Mouse (Mus musculus) cerebellum, adult 11-12 months (tissue): Measurements from ENCODE around the gene Shisa8.
A peak's percentile ranks its signal among the peaks of the same experiment; 100 is the strongest.

Source experiments
- DNase-seq: peaks from one replicate; pipeline ENCODE4 v3.0.0; 2022

Shisa8 gene

DNA sequence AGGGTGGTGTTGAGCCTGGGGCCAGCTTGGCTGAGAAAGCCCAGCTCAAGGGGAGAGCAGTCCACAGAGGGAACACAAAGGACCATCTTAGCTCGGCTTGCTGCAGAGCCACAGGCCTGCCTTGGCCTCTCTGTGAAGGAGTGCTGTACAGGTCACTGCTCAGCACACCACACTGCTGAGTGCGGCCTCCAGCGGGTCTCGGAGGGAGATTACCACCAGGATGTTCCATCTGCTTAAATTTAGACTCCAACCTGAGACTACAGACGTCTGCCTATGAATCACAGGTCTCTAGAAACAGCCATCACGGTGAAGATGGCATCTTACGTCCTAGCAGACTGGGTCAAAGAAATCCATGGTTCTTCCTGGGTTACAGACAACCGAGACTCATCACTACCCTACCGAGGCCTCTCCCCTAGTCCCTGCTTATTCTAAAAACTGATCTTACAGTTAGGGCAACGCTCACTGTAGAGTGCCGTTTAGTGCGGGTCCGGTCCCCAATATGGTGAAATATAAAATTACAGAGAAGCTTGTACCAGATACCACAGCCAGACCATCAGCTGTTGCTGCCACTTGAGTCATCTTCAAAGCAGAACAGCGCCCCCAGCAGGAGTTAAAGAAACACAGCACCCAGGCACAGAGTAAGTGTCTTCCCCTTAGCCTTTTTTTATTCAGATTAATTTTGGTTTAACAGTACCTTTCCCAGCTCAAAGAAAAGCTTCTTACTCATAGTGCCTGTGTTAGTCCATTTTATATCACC is 8.7 kb upstream of the Shisa8 start:
- DNase-seq, result no peak

DNA sequence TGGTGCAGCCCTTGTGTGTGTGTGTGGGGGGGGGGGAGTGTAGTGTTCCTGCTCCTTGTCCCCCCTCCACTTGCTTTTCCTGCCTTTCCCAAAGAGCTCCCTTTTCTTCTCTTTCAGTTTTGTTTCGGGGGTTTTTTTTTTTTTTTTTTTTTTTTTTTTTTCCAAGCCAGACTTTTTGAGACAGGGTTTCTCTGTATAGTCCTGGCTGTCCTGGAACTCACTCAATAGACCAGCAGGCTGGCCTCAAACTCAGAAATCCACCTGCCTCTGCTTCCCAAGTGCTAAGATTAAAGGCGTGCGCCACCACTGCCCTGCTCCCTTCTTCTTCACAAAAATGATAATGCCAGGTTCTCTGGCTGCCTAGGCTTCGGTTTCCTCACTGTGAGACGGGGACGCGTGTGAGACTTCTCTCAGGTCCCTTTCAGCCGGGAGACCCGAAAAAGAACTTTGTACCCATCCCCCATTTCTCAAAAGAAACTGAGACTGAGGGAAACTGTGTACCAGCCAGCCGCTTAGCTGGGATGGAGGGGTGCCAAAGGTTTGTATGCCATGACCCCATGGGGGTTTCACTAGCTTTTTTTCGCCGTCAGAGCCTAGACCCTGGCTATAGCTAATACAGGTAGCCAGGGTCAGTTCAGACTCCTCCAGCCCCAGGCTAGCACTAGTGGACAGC is 7.5 kb upstream of the Shisa8 start:
- DNase-seq, result no peak

DNA sequence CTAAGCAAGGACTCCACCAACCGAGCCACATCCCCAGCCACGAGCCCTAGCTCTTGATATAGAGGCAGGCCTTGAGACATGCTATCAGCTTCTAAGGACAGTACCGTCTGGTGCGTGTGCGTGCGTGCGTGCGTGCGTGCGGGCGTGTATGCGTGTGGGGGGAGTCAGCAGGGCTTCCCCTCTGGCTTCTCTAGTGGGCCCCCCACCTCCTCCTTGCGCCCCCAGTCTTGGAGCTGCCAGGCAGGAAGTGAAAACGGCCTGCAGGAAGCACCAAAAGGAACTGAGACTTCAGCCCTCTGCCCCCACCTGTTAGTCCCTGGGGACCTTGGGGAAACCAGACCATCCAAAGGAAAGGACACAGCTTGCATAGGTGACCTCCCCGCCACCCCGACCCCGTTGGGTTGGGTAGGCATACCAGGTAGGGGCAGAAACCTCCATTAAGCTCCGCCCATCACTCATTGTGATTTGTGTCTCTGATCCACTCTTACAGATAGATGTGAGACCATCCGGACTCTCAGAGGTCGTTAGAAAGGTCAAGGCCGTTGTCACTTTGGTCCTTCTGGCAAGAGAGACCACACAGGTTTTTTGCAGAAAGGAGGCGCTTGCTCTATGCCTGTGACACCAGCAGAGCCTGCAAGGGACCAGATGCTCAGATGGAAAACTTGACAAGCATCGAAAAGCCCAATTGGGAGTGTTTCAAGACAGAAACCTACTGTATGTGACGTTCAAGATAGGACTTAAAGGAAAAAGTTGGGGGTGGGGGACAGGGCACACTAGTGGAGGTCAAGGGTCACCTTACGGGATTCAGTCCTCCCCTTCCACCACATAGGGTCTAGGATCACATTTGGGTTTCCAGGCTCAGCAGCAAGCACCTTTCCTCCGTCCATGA is 6.4 kb upstream of the Shisa8 start:
- no peak for DNase-seq

DNA sequence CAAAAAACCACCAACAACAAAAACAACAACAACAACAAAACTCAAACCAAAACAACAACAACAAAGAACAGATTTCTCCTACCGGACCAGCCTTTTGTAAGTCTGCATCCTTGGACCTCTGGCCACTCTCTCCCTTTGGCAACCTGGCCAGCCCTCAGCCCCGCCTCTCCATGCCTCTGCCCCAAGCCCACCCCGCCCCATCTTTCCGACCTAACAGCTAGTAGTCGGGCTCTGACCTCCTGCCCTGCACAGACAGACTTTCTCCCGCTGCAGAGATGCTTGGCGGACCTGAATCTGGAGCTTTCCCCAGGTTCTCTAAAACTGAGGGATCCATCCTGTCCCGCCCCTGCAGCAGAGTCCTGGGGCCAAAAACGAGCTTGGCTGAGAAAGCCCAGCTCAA is 5.4 kb upstream of the Shisa8 start:
- no peak for DNase-seq

DNA sequence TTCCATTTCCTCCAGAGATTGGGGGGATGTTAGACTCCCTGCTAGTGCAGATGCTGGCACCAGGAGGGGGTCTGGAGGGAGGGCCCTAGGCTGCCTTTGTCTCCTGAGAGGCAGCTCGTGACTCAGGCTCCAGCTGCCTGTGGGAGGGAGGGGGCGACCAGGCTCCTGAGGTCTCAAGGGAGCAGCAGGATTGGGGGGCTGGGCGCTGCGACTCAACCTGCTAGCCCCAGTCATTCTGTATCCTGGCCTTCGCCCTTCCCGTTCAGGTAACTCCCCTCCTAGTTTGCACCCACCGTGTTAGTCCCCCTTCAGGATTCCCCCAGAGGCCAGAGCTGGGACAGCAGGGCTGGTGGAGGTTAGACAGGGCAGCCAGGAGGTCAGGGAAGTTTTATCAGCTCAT is 4.4 kb upstream of the Shisa8 start:
- DNase-seq, result peak; percentile 61

DNA sequence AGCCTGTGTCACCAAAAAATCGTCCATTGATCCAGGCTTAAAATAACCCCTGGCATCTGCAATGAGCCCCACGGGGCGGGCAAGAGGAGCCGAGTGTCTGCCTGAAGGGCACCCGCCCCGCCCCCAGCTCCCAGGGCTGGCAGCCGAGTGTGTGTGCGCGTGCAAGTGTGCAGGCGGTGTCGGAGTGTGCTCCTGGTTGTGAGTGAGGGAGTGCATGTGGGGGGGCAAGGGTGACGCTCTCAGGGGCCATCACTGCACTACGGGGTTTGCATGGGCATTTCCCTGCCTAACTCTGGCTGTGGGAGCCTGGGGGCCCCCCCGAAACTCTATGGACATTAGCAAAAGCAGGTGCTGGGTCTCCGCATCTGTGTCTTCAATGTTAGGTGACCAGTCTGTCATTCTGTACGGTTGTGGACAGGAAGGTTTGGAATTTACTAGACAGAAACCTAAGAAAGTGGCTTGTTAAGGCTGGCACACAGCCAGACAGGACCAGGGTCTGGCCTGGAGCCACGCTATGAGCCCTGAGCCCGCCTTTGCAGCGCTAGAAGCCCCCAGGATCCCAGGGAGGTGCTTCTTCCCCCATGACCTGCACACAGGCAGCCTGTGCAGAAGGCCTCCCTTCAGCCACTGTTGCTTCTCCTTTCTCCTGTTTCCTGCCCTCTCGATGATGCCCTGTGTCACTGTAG is 3.7 kb upstream of the Shisa8 start:
- DNase-seq, result peak; percentile 73

DNA sequence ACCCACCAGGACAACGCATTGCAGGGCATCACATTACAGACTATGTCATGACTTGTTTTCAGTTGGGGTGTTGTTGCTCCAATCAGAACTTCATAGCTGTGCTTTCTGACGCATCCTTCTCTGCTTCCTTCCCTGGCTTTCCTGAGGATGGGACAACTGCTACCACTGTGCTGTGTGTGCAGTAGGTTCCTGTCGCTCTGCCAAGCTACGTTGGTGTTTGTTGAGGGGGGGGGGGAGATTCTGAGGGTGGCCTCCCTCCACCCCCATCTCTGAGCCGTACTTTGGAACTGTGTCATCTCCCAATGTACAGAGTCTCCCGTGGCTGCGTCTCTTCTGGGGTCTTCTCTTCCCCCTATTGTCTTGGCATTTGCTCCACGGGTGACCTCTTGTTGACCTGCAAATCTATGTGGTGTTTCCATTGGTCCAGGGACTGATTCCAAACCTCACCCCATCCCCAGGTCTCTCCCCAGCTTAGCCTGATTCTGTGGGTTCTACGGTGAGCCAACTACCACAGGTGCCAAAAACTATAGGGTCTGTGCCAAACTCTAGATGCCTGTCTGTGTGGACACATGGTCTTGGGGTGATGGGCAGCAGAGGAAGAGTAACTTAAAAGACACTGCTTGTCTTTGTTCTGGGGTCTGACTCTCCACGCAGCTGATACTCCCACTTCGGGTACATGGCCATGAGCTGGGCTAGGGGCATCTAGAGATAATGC is 2.9 kb upstream of the Shisa8 start:
- DNase-seq, result peak; percentile 84

DNA sequence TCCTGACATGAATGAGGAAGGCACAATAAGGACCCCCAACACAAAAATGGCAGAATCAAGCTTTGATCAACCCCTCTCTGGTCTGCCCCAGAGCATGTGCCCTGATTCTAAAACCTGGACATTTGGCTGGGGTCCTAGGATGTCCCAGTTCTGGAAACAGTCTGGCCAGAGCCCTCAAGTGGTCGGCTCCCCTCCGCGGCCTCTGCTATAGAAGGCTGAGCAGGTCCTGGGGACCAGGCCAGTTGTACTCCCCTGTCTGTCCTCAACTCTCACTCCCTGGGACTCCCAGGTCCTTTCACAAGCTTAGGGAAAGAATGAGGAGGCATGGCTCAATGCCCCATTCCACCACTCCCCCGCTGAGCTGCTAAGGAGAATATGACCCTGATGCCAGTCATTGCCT is 607 bp upstream of the Shisa8 start:
- DNase-seq, result peak; percentile 71

DNA sequence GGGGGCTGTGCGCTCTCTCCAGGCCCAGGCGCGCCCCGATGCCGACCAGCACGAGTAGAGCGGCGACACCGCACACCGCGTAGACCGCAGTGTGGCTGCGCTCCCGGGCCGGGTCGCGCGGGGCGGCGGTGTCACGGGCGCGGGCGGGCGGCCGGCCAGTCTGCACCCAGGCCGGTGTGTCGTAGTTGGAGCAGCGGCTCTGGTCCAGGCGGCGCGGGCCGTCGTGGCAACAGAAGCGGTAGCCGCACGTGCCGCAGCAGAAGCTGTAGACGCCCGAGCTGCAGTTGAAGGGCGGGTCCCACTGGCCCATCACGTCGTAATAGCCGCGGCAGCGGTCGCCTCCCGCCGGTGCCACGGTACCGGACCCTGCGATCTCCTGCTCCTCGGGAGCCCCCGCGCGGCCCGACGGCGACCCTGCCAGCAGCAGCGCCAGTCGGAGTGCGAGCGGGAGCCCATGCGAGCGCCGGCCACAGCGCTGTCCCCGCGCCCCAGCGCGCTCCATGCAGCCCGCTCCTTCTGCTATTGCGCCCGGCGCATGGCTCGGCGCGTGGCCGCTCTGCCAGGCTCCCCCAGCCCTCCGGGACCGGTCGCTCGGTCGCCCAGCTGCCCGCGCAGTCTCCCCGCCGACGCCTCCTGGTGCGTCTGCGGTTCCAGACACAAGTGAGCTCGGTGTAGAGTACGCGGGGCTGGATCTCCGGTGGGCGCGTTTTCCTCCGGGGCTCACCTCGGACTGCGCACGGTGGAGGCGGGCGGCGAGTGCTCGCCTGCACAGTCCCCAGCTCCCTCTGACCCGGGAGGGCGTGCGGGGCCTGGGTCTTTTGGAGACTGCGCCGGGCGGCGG is 484 bp downstream of the Shisa8 start:
- peak; percentile 74 for DNase-seq

DNA sequence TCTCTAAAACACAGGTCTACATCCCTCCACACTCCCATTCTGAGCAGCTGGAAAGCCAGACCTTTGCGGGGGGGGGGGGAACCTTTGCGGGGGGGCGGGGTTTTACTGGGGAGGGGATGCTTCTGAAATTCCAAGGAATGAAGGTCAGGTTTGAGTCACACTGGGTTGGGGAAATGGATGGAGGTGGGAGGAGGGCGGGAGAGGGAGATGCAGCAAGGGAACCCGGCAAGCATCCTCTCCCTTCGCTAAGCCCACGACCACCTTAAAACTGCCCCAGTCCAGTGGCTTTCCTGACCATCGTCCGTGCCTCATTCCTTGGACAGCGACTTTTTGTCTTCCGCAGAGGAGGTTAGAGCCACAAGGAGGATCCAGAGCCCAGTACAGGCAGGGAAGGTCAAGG is 1.3 kb downstream of the Shisa8 start:
- DNase-seq, result peak; percentile 49

DNA sequence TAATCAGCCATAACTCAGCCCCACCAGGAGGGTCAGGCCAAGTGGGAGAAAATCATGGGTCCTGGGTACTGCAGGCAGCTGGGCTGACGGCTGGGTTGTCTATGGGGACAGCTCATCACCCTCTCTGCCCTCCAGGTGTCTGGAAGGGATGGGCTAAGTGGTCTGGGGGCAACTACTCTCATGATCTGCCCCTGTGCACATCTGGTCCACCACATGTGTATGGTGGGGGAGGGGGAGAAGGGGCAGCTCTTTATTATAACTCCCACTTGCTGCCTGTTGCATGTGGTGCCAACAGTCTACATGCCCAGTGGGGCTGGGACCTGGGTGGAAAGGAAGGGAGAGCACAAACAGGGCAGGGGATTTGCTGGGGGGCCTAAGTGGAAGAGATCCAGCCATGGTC is 1.8 kb downstream of the Shisa8 start:
- DNase-seq, result peak; percentile 74

DNA sequence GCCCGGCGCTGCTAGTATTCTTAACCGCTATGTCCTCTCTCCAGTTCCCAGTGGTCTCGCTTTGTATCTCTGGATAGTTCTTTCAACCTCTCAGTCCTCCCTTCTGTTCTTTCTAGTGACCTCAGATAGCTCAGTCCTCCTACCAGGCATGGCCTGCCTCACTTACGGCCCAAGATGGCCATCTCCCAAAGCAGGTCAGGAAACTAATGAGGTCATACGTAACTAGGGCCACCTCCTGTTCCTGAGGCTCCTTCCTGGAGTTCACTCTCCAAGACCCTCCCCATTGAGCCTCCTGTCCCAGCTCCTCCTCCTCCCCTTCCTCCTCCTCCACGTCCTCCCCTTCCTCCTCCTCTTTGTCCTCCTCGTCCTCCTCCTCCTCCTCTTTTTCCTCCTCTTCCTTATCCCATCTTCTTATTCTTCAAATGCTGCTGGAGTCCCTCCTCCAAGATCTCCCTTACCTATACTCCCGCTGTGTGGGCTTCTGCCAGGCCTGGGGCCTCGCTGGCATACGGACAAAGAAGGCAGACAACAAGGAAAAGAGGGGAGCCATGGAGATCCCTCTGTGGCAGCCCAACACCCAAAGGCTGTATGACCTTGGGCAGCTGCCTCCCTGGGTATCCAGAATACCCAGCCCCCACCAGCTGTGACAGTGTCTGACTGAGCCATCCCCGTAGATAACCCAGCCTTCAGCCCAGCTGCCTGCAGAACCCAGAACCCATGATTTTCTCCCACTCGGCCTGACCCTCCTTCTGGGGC is 3.1 kb downstream of the Shisa8 start:
- DNase-seq, result peak; percentile 77

DNA sequence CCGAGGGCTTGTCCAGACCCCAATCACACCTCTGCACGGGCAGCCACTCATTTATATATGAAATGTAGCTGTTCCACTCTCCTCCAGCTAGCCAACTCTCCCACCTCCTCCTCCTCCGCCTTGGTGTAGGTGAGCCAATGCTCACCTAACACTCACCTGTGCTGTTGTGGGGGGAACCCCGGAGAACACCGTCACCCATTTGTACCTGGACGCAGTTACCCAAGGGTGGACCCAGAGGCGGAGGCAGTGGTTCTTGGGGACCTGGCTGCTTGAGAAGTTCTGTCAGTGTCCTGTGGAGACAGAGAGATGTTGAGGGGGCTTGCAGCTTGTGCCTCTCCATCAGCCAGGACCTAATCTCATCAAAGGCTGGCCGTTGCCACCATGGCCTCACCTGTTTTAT is 4.3 kb downstream of the Shisa8 start:
- DNase-seq, result no peak

DNA sequence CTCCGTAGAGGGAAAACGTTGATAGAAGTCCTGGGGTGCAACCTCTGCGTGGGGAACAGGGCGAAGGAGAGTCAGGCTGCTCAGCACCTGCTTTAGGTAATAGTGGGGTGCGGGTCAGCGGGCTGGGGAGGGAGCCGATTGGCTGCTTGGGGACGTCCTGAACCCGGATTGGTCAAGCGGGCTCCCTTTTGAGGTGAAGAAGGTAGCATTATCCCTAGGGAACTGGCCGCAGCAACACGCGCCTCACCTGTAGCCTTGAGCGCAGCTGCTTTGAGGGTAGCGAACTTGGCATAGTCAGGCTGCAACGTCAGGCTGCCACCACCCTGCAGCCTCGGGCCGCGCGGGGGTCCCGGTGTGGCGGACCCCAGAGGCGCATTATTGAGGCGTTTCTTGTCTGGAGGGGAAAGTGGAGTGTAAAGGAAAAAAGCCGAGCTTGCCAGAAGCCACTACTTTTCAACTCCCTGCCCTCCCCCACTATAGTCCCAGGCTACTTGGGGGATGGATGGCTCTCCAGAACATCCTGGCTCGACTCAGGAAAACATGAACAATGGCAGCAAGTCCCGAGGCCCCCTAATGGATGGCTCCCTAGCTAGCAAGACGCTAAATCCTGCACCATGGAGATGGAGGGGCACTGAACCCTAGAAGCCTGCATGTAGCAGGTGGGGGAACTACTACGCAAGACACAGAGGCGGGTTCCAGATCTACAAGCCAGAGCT is 5.0 kb downstream of the Shisa8 start:
- DNase-seq, result peak; percentile 67

DNA sequence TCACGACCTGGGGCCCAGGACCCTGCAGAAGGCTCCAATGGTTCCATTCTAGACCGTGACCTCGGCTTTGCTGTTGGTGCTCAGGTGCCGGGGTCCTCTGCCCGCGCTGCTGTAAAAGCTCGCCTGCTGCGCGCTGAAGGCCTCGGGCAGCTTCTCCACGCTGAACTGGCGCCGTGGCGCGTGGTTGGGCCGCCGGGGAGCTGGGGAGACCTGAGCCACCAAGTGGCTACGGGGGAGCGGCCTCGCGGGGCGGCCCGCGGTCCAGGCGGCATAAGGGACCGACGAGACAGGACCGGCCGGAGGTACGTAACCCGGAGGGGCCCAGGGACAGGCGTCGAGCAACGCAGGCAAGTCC is 5.5 kb downstream of the Shisa8 start:
- peak; percentile 65 for DNase-seq

DNA sequence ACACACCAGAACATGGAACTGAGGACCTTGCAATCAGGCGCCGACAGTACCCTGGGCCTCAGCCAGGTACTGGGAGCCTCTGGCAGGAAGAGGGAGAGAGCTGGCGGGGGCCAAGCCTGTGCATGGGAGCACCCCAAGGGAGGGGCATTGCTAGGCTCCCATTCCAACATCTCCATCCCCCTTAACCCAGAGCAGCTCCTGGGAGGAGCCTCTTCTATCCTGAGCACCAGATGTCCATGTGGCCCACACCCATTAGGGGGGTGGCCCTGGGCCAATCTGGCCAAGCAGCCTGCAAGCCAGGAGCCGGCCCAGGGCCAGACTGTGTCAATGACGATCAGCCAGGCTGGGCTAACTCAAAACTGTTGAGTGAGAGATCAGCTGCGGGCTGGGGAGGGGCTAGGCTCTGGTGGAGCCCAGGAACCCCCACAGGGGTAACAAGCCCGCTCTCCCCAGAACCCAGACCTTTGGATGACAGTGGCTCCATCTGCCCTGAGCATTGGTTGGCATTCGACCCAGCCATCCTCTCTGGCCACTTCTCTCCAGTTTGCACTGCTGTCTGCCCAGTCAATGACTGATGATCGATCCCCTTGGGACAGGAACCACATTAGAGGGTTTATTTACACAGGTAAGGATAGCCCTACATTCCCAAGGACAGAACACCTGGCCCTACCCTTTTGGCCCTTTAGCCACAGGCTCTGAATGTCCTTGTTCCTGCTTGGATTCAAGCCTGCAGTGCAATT is 6.1 kb downstream of the Shisa8 start:
- DNase-seq, result peak; percentile 96

DNA sequence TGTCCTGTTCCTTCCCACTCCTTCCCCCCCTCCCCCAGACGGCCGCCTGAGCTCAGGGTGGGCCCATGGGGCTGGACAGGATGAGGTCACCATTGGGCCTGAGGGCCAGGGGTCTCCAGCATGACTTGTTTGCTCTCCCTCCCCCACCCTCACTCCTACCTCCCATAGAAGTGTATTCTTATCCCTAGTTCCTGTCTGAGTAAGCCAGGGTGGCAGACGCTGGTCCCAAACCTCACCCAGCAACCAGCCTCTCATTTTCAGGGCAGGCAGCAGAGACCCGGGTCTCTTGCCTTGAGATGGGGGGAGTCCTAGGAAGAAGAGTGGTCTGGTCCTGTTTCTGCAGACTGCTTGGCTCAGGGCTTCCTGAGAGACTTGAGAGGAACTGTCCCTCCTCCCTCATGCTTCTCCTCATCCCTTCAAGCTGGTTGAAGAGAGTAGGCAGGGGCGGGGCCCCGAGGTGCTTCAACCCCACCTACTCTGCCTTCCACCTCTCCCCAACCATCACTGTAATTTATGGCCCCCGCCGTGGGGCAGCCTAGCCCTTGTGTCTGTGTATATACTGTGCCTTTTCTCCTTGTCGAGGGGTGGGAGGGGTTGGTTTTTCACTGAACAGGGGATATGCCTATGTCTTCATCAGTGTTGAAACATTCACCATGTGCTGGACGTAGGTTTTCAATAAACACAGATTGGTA is 7.8 kb downstream of the Shisa8 start:
- DNase-seq, result peak; percentile 65

DNA sequence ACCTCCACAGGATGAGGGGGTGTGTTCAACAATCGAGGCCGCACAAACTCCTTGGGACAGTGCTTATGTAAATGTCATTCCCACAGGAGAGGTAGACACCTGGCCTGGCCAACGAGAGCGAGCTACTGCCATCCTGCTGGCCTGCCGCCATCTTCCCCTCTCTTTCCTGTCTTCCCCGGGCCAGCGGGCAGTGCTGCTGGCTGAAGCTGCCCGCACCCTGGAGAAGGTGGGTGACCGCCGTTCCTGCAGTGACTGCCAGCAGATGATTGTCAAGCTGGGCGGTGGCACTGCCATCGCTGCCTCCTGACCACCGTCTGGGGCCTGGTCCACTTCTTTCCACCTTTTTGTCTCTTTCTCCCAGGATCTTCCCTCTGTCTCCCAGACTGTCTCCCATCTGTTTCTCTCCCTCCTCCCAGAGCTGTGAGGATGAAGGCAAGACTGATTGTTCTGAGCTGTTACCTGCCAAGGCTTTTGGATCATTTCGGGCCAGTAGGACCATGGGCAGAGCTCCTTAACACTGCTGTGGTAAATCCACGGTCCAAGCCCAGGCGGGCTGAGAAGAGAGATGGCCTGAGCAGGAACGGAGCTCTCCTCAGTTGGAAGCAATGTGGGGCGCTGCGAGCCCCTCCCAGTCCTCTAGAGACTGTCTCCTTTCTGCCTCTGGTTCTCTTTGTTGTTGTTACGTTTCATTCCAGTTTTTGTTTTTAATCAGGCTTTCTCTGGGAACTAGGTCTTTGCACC is 8.8 kb downstream of the Shisa8 start:
- DNase-seq, result peak; percentile 89
